Mouse (Mus musculus) CD4-positive helper T cell, adult 2 months (primary cell): ENCODE measurements around the gene C87977.
"Not testable (repeated sequence)": the region's sequence is repeated elsewhere in the genome, so short reads cannot be mapped to it uniquely, and the experiment has no call there.

Source experiments
- DNase-seq: peaks from one replicate; pipeline ENCODE4 v3.0.0-alpha.2; 2012; ENCODE audit warnings: low read depth, missing footprints, low spot score

Gene C87977

GRCm38 (mm10) chr4:144213218-144213617 is at the start of gene C87977:
Gene C87977, minus strand, starts transcription at chr4:144213318.
- DNase-seq, result not testable (repeated sequence)

- not testable (repeated sequence) for DNase-seq
Measured at GRCm38 (mm10) chr4:144254768-144255167, 41.6 kb upstream of the C87977 start.

- no peak for DNase-seq
Measured at GRCm38 (mm10) chr4:144190419-144190818, 22.7 kb downstream of the C87977 start, which contains the start of gene Oog2. Gene Oog2, plus strand, starts transcription at chr4:144190719.

- DNase-seq, result no peak
Measured at GRCm38 (mm10) chr4:144162563-144162962, 50.6 kb downstream of the C87977 start, which contains the start of gene Oog3. Gene Oog3, minus strand, starts transcription at chr4:144162663.
